Mouse (Mus musculus) bone marrow macrophage, adult 2 months (primary cell): ENCODE data around the gene Dzank1.

Source experiments
- CTCF ChIP-seq: IDR thresholded peaks from 2 replicates; pipeline ENCODE4 v1.5.1; 2012; ENCODE audit warnings: low read depth, mild to moderate bottlenecking, low read length, moderate library complexity
- POLR2A ChIP-seq: IDR thresholded peaks from 2 replicates; pipeline ENCODE4 v1.6.1; 2012; ENCODE audit warnings: mild to moderate bottlenecking, low read depth, low read length, borderline replicate concordance

DNA sequence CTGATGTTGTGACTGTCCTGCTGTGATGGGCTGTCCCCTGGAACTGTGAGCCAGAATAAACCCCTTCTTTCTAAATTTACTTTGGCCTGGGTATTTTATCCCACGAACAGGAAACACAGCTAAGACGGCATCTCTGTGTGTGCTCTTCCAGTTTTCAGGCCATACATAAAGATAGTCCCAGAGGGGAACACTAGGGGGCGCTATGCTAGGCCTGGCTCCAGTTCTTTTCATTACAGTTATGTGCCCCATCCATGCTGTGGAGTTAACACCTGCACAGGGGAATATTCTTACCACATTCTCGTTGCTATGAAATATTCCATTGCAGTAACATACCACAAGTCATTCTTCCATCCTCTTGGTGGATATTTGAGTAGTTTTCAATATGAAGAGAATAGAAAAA, 88.8 kb downstream of the Dzank1 start:
- TF ChIP-seq CTCF (peak; percentile 11; the same call in 1 of the 2 replicates), POLR2A (no peak)
